Mouse (Mus musculus): ENCODE data around the gene Crybg3.

Gene Crybg3

DNA sequence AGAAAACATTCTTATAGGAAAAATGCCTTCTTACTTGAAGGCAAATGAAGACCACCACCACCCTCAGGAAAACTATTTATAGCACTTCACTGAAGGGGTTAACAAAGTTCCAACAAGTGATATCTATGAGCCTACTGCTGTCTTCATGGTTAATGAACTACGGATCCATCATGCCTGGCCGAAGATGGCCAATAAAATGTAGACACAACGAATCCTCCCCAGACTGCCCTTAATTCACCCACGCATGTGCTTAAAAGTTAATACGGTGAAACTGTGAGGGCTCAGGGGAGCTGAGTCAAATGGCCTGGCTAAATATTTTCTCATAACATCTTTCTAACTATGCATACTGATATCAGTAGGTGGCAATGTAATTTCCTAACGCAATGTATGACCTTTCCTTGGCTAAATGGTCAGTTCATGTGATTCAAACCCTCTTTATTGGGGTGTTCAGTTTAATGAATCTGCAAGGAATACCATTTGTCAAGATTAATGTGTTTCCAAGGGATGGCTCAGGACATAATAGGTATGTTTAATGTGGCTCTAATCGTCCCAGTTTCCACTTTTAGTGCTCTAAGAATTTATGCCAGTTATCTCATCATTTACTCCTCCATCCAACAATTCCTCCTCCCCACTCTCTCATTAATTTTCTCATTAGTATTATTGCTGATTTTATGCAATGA, 155.8 kb downstream of the Crybg3 start:
- DNase-seq: no peak
